Mouse (Mus musculus): Measurements from ENCODE around the gene Fam89b. TPM values are rescaled to one million over a fixed set of nuclear protein-coding genes. Genes with fewer than 3 reads are reported as not detected.

The Fam89b gene
- polyA plus RNA-seq, 1 experiment from 2014 or later = 140 TPM

GRCm38 (mm10) chr19:5728631-5729443, 616 bp downstream of the Fam89b start:
- 10% methylated on average over 37 of the region's 37 CpGs for WGBS
- H3K9me3 ChIP-seq (ENCODE audit: control insufficient read depth, low read length) = no peaks in the 10 kb centered on the region
- H3K27ac ChIP-seq (ENCODE audit: low read depth, low read length) = peak overlapping the region; percentile 89
- H3K9ac ChIP-seq (ENCODE audit: low read length) = peak overlapping the region; percentile 100
- H3K4me2 ChIP-seq (ENCODE audit: low read depth, low read length, severe bottlenecking) = peak overlapping the region; percentile 91
- no peaks in the 10 kb centered on the region for H3K27me3 ChIP-seq (ENCODE audit: control insufficient read depth, insufficient read depth, low read length)
- ATAC-seq (replicated peaks; ENCODE audit: low FRiP score) (peak; percentile 15), DNase-seq (ENCODE audit: low spot score) (peak; percentile 80)
- peak overlapping the region; percentile 96 for H3K4me3 ChIP-seq (ENCODE audit: low read depth, low read length)
- H3K36me3 ChIP-seq (ENCODE audit: control insufficient read depth, insufficient read depth, low read length) = no peaks in the 10 kb centered on the region; the same call in 1 of the 2 replicates
- H3K4me1 ChIP-seq (replicated peaks; ENCODE audit: control insufficient read depth, insufficient read depth, low read length) = peaks cover 29% of the 10 kb centered on the region; the same call in 1 of the 2 replicates

- peak; percentile 93 for DNase-seq (ENCODE audit: low spot score)
- Histone ChIP-seq H3K36me3 (ENCODE audit: control insufficient read depth, insufficient read depth, low read length) (no peaks in the 10 kb centered on the region; the same call in 1 of the 2 replicates), H3K4me1 (replicated peaks; ENCODE audit: control insufficient read depth, insufficient read depth, low read length) (peaks cover 29% of the 10 kb centered on the region; the same call in 1 of the 2 replicates), H3K27me3 (ENCODE audit: control insufficient read depth, insufficient read depth, low read length) (no peaks in the 10 kb centered on the region), H3K9ac (ENCODE audit: low read length) (peak overlapping the region; percentile 100), H3K4me3 (ENCODE audit: low read depth, low read length) (peak overlapping the region; percentile 96), H3K4me2 (ENCODE audit: low read depth, low read length, severe bottlenecking) (peak overlapping the region; percentile 91), H3K27ac (ENCODE audit: low read depth, low read length) (no peak overlapping the region), H3K9me3 (ENCODE audit: control insufficient read depth, low read length) (no peaks in the 10 kb centered on the region)
- 6% methylated on average over 14 of the region's 14 CpGs for WGBS
- ATAC-seq (replicated peaks; ENCODE audit: low FRiP score) = no peak
Measured at GRCm38 (mm10) chr19:5727701-5728100, 1.8 kb downstream of the Fam89b start.

- Histone ChIP-seq H3K27ac (ENCODE audit: low read depth, low read length) (no peak overlapping the region), H3K36me3 (ENCODE audit: control insufficient read depth, insufficient read depth, low read length) (no peaks in the 10 kb centered on the region; the same call in 1 of the 2 replicates)
Measured at GRCm38 (mm10) chr19:5726961-5727578, 2.4 kb downstream of the Fam89b start.

GRCm38 (mm10) chr19:5725767-5726515, 3.5 kb downstream of the Fam89b start, which contains the start of gene Ehbp1l1:
TSS of gene Ehbp1l1 (minus strand) at chr19:5726317.
- peak within 1 kb of the TSS; percentile 96 for H3K4me3 ChIP-seq (ENCODE audit: low read depth, low read length)
- no peaks in the 10 kb centered on the region for H3K27me3 ChIP-seq (ENCODE audit: control insufficient read depth, insufficient read depth, low read length)
- no peak within 1 kb of the TSS for H3K27ac ChIP-seq (ENCODE audit: low read depth, low read length)
- ATAC-seq (replicated peaks; ENCODE audit: low FRiP score) (no peak), DNase-seq (ENCODE audit: low spot score) (peak; percentile 79)
- peaks cover 26% of the 10 kb centered on the region; the same call in 1 of the 2 replicates for H3K4me1 ChIP-seq (replicated peaks; ENCODE audit: control insufficient read depth, insufficient read depth, low read length)
- 17% methylated on average over 38 of the region's 49 CpGs for WGBS
- H3K4me2 ChIP-seq (ENCODE audit: low read depth, low read length, severe bottlenecking) = peak within 1 kb of the TSS; percentile 91
- no peaks in the 10 kb centered on the region for H3K9me3 ChIP-seq (ENCODE audit: control insufficient read depth, low read length)
- H3K9ac ChIP-seq (ENCODE audit: low read length) = peak within 1 kb of the TSS; percentile 47
- no peaks in the 10 kb centered on the region; the same call in 1 of the 2 replicates for H3K36me3 ChIP-seq (ENCODE audit: control insufficient read depth, insufficient read depth, low read length)

More at GRCm38 (mm10) chr19:5726961-5727578, 2.4 kb downstream of the Fam89b start:
- H3K27me3 ChIP-seq (ENCODE audit: control insufficient read depth, insufficient read depth, low read length) = no peaks in the 10 kb centered on the region
- ATAC-seq (replicated peaks; ENCODE audit: low FRiP score) = no peak
- peak overlapping the region; percentile 91 for H3K4me2 ChIP-seq (ENCODE audit: low read depth, low read length, severe bottlenecking)
- peaks cover 29% of the 10 kb centered on the region; the same call in 1 of the 2 replicates for H3K4me1 ChIP-seq (replicated peaks; ENCODE audit: control insufficient read depth, insufficient read depth, low read length)
- peak overlapping the region; percentile 59 for H3K9ac ChIP-seq (ENCODE audit: low read length)
- DNase-seq (ENCODE audit: low spot score) = no peak
- H3K9me3 ChIP-seq (ENCODE audit: control insufficient read depth, low read length) = no peaks in the 10 kb centered on the region
- 81% methylated on average over 15 of the region's 15 CpGs for WGBS
- peak overlapping the region; percentile 96 for H3K4me3 ChIP-seq (ENCODE audit: low read depth, low read length)

GRCm38 (mm10) chr19:5725029-5725707, 4.3 kb downstream of the Fam89b start:
- no peak for ATAC-seq (replicated peaks; ENCODE audit: low FRiP score)
- Histone ChIP-seq H3K9me3 (ENCODE audit: control insufficient read depth, low read length) (no peaks in the 10 kb centered on the region), H3K27me3 (ENCODE audit: control insufficient read depth, insufficient read depth, low read length) (no peaks in the 10 kb centered on the region), H3K4me2 (ENCODE audit: low read depth, low read length, severe bottlenecking) (peak overlapping the region; percentile 24; the same call in 1 of the 2 replicates), H3K4me3 (ENCODE audit: low read depth, low read length) (peak overlapping the region; percentile 25), H3K4me1 (replicated peaks; ENCODE audit: control insufficient read depth, insufficient read depth, low read length) (peaks cover 23% of the 10 kb centered on the region; the same call in 1 of the 2 replicates), H3K9ac (ENCODE audit: low read length) (no peak overlapping the region), H3K36me3 (ENCODE audit: control insufficient read depth, insufficient read depth, low read length) (peaks cover 6% of the 10 kb centered on the region), H3K27ac (ENCODE audit: low read depth, low read length) (no peak overlapping the region)
- WGBS = 80% methylated on average over 12 of the region's 12 CpGs
- DNase-seq (ENCODE audit: low spot score) = no peak

GRCm38 (mm10) chr19:5724549-5724941, 4.9 kb downstream of the Fam89b start:
- no peaks in the 10 kb centered on the region for H3K9me3 ChIP-seq (ENCODE audit: control insufficient read depth, low read length)
- H3K27ac ChIP-seq (ENCODE audit: low read depth, low read length) = no peak overlapping the region
- peaks cover 19% of the 10 kb centered on the region; the same call in 1 of the 2 replicates for H3K4me1 ChIP-seq (replicated peaks; ENCODE audit: control insufficient read depth, insufficient read depth, low read length)
- no peak overlapping the region for H3K4me3 ChIP-seq (ENCODE audit: low read depth, low read length)
- 80% methylated on average over 7 of the region's 7 CpGs for WGBS
- H3K4me2 ChIP-seq (ENCODE audit: low read depth, low read length, severe bottlenecking) = 0 out of 2 replicates have a peak overlapping the region, but pooled peaks have one; percentile 15
- no peak overlapping the region for H3K9ac ChIP-seq (ENCODE audit: low read length)
- no peak for ATAC-seq (replicated peaks; ENCODE audit: low FRiP score)
- no peak for DNase-seq (ENCODE audit: low spot score)
- no peaks in the 10 kb centered on the region for H3K27me3 ChIP-seq (ENCODE audit: control insufficient read depth, insufficient read depth, low read length)
- peaks cover 8% of the 10 kb centered on the region for H3K36me3 ChIP-seq (ENCODE audit: control insufficient read depth, insufficient read depth, low read length)

- ATAC-seq (replicated peaks; ENCODE audit: low FRiP score) (no peak), DNase-seq (ENCODE audit: low spot score) (no peak)
- Histone ChIP-seq H3K9ac (ENCODE audit: low read length) (peak overlapping the region; percentile 3; the same call in 1 of the 2 replicates), H3K9me3 (ENCODE audit: control insufficient read depth, low read length) (no peaks in the 10 kb centered on the region), H3K27ac (ENCODE audit: low read depth, low read length) (no peak overlapping the region), H3K27me3 (ENCODE audit: control insufficient read depth, insufficient read depth, low read length) (no peaks in the 10 kb centered on the region), H3K4me2 (ENCODE audit: low read depth, low read length, severe bottlenecking) (0 out of 2 replicates have a peak overlapping the region, but pooled peaks have one; percentile 15), H3K4me3 (ENCODE audit: low read depth, low read length) (no peak overlapping the region), H3K4me1 (replicated peaks; ENCODE audit: control insufficient read depth, insufficient read depth, low read length) (peaks cover 19% of the 10 kb centered on the region; the same call in 1 of the 2 replicates), H3K36me3 (ENCODE audit: control insufficient read depth, insufficient read depth, low read length) (peaks cover 8% of the 10 kb centered on the region)
- 77% methylated on average over 4 of the region's 4 CpGs for WGBS
Measured at GRCm38 (mm10) chr19:5723934-5724548, 5.4 kb downstream of the Fam89b start.

Data from forebrain, embryonic 11.5 days (tissue).